Mouse (Mus musculus) cerebellum, adult 11-12 months (tissue): ENCODE measurements at regions not wholly inside any gene's neighbourhood (a gene's known extent, or its start where the extent isn't known, plus 50 kb on each side); places are given as distances from the start of the nearest gene placed in this dataset.
A peak's percentile ranks its signal among the peaks of the same experiment; 100 is the strongest.
"Not testable (repeated sequence)": the region's sequence is repeated elsewhere in the genome, so short reads cannot be mapped to it uniquely, and the experiment has no call there.

Experiments used
- DNase-seq: peaks from one replicate; pipeline ENCODE4 v3.0.0; 2022

DNA sequence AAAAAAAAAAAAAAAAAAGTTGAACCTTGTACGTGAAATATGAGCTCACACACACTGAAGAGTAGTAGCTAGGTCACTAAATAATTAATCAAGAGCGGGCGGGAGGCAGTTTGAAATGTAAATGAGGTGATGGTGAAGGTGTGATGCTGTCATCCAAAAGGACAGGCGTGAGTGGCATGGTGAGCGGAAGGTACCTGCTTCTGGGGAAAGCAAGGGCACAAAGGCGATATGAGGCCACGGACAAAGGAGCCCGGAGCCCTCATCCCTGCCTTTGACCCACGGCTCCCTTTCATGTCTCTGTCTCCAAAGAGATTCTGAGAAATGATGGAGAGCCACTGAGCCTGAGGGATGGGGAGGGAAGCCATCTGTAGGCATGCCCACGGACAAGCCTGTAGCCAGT, 107.1 kb upstream of the Pou3f3 start:
- DNase-seq: no peak

DNA sequence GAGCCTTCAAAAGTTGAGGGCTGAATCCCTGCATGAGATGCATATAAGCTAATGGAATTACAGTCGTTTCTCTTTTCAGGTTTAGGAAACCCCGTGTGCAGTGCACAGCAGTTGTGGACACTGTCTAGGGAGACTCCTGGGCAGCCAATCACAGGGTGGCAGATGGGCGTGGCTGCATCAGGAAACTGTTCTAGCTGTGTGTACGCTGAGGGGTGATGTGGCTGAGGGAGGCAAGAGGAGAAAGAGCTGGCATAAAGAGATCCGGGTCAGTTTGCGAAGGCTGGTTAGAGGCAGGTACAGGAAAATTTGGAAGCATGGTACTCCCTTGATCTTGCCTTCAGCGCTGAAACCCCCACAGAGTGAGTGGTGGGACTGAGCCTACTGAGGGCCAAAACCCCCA, 106.1 kb upstream of the Pou3f3 start:
- no peak for DNase-seq

DNA sequence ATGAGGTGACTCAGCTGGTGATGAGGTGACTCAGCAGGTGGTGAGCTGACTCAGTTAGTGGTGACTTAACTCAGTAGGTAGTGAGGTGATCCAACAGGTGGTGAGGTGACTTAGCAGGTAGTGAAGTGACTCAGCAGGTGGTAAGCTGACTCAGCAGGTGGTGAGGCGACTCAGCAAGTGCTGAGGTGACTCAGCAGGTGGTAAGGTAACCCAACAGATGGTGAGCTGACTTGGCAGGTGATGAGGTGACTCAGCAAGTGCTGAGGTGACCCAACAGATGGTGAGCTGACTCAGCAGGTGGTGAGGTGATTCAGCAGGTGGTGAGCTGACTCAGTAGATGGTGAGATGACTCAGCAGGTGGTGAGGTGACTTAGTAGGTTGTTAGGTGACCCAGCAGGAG, 103.7 kb upstream of the Pou3f3 start:
- DNase-seq: no peak

DNA sequence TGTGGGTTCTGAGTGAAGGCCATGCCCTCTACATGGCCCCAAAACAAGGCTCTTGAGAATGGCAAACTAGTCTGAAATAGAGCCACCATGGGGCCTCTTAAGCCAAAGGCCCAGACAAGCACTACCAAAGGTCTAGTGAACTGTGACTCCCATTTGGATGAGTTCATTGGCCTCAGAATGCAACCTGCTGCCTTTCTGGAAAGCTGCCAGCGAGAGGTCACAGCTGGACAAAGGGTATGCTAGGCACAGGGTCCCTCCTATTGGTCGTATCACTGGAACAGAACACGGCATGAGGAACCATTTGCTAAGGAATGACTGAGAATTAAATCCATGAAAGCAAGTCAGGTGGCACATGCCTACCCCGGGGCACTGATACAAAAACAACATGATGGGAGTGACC, 98.5 kb upstream of the Pou3f3 start:
- no peak for DNase-seq

DNA sequence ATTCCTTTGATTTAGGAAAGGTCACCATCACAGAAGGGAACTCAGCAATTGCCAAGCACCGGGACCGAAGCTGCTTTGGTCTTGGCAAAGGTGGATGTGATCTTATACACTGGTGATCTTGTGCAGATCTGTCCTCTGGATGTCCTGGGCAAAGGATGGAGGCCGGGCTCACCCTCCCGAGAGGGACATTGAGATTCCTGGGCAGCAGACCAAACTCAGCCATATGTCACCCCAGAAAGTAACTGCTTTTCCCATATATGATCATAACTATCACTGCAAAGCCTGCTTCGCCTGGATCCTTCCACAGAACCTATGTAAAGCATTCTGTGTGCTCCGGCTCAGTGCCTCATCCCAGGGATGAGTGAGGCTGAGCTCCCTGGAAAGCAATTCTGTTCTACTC, 96.3 kb upstream of the Pou3f3 start:
- DNase-seq: peak; percentile 15

DNA sequence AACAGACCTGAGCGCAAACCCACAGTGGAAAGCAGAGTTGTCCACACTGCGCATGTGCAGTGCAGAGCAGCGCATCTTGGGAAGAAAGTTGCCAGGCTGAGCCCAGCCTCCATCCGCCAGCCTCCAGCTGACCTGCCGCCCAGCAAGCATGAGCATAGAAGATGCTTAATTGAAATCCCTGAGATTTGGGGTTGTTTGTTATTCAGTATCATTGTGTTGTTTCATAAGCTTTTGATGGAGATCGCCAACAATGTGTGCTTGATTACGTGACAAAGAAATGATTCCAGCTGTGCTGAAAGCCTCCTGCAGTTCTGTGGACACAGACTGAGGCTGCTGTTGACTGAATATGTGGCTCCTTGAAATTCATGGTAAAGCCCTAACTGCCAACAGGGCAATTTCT, 89.3 kb upstream of the Pou3f3 start:
- no peak for DNase-seq

DNA sequence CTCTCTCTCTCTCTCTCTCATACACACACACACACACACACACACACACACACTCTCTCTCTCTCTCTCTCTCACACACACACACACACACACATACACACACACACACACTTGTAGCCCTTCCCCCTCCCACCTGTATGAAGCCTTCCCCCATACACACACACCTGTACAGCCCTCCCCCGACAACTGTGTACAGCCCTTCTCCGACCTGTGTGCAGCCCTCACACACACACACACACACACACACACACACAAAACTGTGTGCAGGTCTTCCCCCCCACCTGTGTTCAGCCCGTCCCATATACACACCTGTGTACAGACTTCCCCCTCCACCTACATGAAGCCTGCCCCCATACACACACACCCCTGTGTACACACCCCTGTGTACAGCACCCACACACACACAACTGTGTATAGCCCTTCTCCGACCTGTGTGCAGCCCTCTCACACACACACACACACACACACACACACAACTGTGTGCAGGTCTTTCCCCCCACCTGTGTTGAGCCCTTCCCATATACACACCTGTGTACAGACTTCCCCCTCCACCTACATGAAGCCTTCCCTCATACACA, 88.0 kb upstream of the Pou3f3 start:
- DNase-seq: not testable (repeated sequence)

DNA sequence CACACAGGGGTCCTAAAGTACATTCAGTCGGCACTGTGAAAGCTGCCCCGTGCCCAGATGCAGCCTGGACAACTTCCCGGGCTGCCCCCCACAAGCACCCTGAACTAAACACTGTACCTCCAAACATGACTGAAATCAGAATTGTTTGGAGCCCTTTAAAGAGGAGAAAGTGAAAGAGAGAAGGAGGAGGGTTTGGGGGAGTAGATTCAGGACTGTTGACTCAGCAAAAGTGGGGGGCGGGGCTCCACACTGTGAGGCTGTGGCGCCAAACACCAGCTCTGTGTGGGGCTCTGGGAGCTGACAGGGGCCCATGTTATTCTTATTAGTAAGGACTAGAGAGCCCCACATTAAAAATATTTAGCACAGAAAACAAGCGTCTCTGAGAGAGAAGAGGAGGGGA, 71.8 kb upstream of the Pou3f3 start:
- DNase-seq: no peak

DNA sequence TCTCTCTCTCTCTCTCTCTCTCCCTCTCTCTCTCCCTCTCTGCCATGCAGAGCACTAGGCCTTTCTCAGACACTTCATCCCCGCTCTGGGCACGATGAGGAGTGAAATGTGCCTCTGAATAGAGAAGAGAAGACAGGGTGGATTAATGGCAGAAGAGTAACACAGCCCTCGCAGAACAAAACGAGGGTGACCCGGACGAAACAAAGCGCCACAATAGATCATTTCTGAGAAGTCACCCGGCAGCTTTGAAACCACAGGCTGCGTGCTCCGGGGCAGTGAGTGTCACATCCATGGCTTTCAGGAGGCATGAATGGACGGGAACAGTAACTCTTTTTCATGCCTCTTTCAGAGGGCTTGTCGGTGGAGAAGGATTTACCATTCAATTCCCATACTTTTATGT, 66.8 kb upstream of the Pou3f3 start:
- DNase-seq: no peak

DNA sequence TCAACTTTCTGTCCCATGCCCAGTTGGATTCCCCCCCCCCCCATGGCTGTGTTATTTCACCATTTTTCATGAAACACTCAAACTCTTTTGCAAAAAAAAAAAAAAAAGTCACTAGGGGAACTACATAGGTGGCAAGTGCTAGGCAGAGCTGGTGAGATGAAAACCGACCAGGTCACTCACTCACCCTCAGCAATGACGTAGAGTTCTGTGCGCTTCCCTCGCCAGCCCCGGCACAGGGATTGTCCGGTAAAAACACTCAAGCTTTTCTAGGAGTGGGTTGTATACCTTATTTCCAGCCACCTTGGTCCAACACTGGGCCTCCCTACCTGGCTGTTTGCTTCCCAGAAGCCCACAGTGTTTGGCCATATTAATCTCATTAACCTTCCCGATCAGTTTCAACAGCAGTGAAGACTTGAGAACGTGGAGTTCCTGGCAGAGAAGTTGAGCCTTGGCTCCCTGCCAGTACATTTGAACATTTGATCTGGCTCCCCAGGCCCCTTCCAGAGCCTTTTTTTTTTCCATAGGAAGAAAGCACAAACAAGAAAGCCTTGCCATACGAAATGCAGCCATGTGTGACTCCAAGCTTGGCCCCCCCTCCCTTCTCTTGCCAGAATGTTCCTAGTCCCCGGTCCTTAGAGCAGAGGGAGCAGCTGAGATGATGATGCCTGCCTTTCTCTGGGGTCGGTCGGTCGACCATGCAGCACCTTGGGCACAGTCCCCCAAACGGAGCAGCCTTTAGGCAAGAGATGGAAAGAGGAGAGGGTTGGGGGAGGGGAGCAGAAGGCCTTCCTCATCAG, 65.9 kb upstream of the Pou3f3 start:
- no peak for DNase-seq

DNA sequence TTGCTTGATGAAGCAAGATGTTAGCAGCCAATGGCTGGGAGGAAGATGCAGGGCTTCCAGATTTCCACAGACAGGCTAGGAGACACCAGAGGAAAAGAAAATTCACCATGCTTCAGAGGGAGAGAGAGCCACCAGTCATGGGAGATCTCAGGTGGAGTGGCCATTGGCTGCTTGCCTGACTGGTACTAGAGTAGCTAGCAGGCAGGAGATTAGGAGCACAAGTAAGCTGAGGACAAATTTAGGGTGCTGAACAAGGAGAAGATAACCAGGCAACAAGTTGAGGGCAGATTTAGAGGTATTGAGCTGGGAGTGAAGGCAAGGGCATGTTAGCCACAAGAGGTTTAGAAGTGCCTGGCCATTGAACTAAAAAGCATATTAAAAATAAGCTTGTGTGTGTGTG, 63.3 kb upstream of the Pou3f3 start:
- no peak for DNase-seq

DNA sequence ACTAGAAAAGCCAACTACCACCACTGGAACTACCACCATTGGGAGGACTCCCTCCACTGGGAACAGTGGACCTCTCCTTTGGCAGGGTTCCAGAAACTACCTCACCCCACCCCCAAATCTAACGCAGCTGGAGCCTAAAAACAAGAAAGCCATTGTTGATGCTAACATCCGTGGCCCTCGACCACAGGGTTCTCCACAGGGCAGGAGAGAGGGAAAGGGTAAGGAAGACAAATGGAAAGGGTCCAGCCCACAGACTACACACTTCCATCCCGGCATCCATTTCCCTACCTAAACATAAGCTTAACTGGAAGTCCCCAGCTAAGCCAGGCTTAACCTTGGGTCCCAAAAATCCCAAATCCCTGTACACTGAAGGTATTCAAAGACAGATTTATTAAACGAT, 59.0 kb upstream of the Pou3f3 start:
- DNase-seq: no peak
